Mouse (Mus musculus) midbrain, embryonic 14.5 days (tissue): ENCODE measurements around the gene Zfp771. TPM values are rescaled to one million over a fixed set of nuclear protein-coding genes. Genes with fewer than 3 reads are reported as not detected.

ENCODE experiments used
- ATAC-seq: fragments of 200-750 bp; cut with Nextera tagmentation; 2 replicates; pipeline ENCODE4 v1.8.0; 2017; ENCODE audit warnings: moderate number of reproducible peaks, moderate library complexity; ENCODE audit not compliant: low FRiP score, low TSS enrichment
- DNase-seq: peaks from one replicate; pipeline ENCODE4 v3.0.0-alpha.2; 2015
- H3K27ac ChIP-seq: fragments of 300-500 bp; sonication (generic); replicated peaks from 2 replicates; pipeline ENCODE4 v1.5.1; 2014; ENCODE audit warnings: mild to moderate bottlenecking, low read depth, low read length, moderate library complexity
- H3K27me3 ChIP-seq: fragments of 300-500 bp; sonication (generic); 2 replicates; pipeline ENCODE4 v1.6.1; 2014; ENCODE audit warnings: low read length, control low read depth, mixed read lengths; ENCODE audit not compliant: control insufficient read depth, insufficient read depth
- H3K36me3 ChIP-seq: fragments of 300-500 bp; sonication (generic); 2 replicates; pipeline ENCODE4 v1.6.1; 2014; ENCODE audit warnings: low read length, control low read depth; ENCODE audit not compliant: control insufficient read depth, insufficient read depth
- H3K4me1 ChIP-seq: fragments of 300-500 bp; sonication (generic); 2 replicates; pipeline ENCODE4 v1.6.1; 2014; ENCODE audit warnings: mild to moderate bottlenecking, antibody characterized with exemption, low read length, control low read depth; ENCODE audit not compliant: control insufficient read depth, insufficient read depth
- H3K4me2 ChIP-seq: fragments of 300-500 bp; sonication (generic); 2 replicates; pipeline ENCODE4 v1.6.1; 2014; ENCODE audit warnings: mild to moderate bottlenecking, low read length, moderate library complexity
- H3K4me3 ChIP-seq: fragments of 300-500 bp; sonication (generic); replicated peaks from 2 replicates; pipeline ENCODE4 v1.5.1; 2014; ENCODE audit warnings: low read depth, low read length
- H3K9ac ChIP-seq: fragments of 300-500 bp; sonication (generic); replicated peaks from 2 replicates; pipeline ENCODE4 v1.6.1; 2014; ENCODE audit warnings: mild to moderate bottlenecking, low read length, moderate library complexity
- H3K9me3 ChIP-seq: fragments of 300-500 bp; sonication (generic); 2 replicates; pipeline ENCODE4 v1.6.1; 2016; ENCODE audit warnings: low read length, control low read depth, mixed read lengths; ENCODE audit not compliant: control insufficient read depth
- WGBS: fragments of 180-500 bp; shearing (Covaris S2); extraction: QIAGEN DNeasy Blood & Tissue Kit; methylation state at CpG from one replicate; pipeline ENCODE4 v1.1.7; 2014; 5-methylcytosine and 5-hydroxymethylcytosine counted together
- polyA plus RNA-seq: library from polyadenylated mRNA; unstranded; fragments of >200 nt; fragmentation: Nextera tagmentation; extraction: Ambion mirVana; gene quantifications from 2 replicates; pipeline ENCODE4 v1.2.1, GENCODE M21; 2014

Gene Zfp771
- polyA plus RNA-seq, 1 experiment from 2014 or later = 55.2 TPM

DNA sequence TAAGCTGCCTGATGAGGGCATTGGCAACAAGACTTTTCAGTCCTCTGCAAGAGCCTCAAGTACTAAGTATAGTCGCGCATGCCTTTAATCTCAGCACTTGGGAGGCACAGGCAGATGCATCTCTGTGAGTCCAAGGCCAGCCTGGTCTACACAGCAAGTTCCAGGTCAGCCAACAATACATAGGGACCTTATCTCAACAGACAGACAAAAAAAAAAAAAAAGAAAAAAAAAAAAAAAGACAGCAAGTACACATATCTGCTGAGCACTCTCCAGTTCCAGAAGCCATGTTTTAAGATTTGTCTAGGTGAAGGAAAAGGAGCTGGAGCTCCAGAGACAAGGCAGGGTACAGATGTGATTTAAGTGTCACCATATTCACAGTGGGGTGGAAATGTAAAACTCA is 11.9 kb downstream of the Zfp771 start:
- Histone ChIP-seq H3K9ac (no peak overlapping the region), H3K27me3 (no peaks in the 10 kb centered on the region), H3K4me1 (peaks cover 13% of the 10 kb centered on the region), H3K27ac (no peak overlapping the region), H3K4me3 (no peak overlapping the region), H3K9me3 (no peaks in the 10 kb centered on the region), H3K36me3 (peaks cover 8% of the 10 kb centered on the region; the same call in 1 of the 2 replicates), H3K4me2 (no peak overlapping the region)
- ATAC-seq = no peak
- DNase-seq = no peak
- WGBS = 84% methylated on average over 2 of the region's 2 CpGs

DNA sequence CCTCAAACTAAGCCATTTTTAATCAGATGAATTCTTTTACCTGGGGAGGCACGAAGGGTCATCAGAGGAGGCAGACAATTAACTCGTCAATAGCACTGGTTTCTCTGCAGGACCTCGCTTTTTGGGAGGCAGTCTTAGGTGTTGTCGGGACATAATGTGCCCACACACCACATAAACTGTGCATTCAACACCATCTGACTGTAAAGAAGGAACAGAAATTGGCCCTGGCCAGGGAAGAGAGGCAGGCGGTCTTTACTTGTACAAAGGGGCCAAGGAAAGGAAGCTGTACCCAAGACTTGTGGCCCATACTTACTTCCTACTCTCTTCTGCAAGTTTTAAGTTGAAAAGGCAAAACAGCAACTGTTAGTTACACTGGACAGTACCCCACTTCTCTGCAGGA is 12.4 kb downstream of the Zfp771 start:
- ATAC-seq (no peak), DNase-seq (no peak)
- no peak overlapping the region for H3K9ac ChIP-seq
- H3K4me1 ChIP-seq = peaks cover 15% of the 10 kb centered on the region
- no peak overlapping the region for H3K27ac ChIP-seq
- H3K27me3 ChIP-seq = no peaks in the 10 kb centered on the region
- H3K9me3 ChIP-seq = no peaks in the 10 kb centered on the region
- H3K36me3 ChIP-seq = peaks cover 5% of the 10 kb centered on the region; the same call in 1 of the 2 replicates
- no peak overlapping the region for H3K4me3 ChIP-seq
- H3K4me2 ChIP-seq = no peak overlapping the region
- WGBS = 89% methylated on average over 5 of the region's 5 CpGs

DNA sequence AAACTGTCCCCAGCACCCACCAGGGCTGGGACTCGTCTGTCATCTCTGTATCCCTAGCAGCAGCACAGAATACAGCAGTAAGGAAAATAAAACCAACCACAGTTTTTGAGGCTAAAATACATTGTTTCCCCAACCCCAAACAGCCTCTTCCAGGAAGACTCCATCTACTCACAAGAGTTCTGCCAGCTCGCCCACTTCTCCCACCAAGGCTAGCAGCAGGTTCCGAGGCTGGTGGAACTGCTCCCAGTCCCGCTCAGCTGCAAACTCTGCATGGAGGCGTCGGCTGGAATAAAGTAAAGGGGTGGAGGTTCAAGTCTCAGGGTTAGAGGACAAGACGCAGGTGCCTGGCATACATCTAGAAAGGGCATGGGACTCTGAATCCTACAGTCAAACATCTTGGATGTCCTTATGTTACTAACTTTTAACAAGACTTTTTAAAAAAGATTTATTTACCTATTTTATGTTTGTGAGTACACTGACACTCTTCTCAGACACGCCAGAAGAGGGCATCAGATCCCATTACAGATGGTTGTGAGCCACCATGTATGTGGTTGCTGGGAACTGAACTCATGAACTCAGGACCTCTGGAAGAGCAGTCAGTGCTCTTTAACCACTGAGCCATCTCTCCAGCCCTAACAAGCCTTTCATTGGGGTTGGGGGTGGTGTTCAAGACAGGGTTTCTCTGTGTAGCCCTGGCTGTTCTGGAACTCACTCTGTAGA is 15.3 kb downstream of the Zfp771 start:
- Histone ChIP-seq H3K9me3 (no peaks in the 10 kb centered on the region), H3K9ac (no peak overlapping the region), H3K36me3 (peaks cover 5% of the 10 kb centered on the region; the same call in 1 of the 2 replicates), H3K4me2 (peak overlapping the region; percentile 68), H3K27ac (no peak overlapping the region), H3K27me3 (no peaks in the 10 kb centered on the region), H3K4me1 (peaks cover 15% of the 10 kb centered on the region), H3K4me3 (peak overlapping the region; percentile 56)
- WGBS = 72% methylated on average over 8 of the region's 8 CpGs
- ATAC-seq (no peak), DNase-seq (no peak)

DNA sequence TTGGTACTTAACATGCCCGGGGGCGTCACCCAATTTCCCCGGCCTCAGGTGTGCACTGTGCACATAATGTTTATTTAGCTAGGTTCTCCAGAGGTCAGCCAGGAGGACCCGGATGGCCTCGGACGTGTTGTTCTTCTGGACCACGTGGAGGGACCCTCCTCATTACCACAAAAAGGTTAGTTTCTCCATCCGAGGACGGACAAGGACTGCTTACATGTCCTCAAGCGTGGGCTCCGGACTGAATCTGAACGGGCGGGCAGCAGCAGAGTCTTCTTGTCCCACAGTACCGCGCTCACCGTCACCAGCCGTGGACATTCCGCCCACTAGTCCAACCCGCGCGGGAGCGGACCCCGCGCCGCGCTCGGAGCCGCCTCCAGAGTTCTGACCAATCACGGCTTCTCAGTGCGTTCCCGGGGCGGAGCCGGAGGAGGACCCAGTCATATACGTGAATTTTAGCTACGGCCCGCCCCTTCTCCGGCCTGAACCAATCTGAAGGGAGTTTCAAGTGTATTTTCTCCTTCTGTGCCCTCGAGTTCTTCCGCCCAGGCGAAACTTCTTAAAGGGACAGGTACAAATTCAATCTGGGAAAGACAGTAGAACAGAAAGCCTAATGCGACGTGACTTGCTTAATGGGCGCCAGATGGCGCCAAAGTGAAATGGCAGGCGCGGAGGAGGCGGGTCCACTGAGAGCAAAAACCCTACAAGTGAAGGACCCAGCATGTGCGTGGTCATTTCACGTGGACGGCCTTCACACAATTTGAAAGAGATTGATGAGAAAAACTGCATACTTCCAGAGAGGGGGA is 16.4 kb downstream of the Zfp771 start, which contains the start of gene Dctpp1:
Gene Dctpp1 (minus strand): TSS at position 401 of the 803 bp plus-strand sequence.
- Histone ChIP-seq H3K4me2 (peak within 1 kb of the TSS; percentile 68), H3K27ac (no peak within 1 kb of the TSS), H3K27me3 (no peaks in the 10 kb centered on the region), H3K4me3 (peak within 1 kb of the TSS; percentile 56), H3K9me3 (no peaks in the 10 kb centered on the region), H3K36me3 (peaks cover 5% of the 10 kb centered on the region; the same call in 1 of the 2 replicates), H3K9ac (peak within 1 kb of the TSS; percentile 56), H3K4me1 (peaks cover 7% of the 10 kb centered on the region; the same call in 1 of the 2 replicates)
- ATAC-seq (peak; percentile 98), DNase-seq (peak; percentile 98)
- under 1% methylated on average over 50 of the region's 50 CpGs for WGBS

DNA sequence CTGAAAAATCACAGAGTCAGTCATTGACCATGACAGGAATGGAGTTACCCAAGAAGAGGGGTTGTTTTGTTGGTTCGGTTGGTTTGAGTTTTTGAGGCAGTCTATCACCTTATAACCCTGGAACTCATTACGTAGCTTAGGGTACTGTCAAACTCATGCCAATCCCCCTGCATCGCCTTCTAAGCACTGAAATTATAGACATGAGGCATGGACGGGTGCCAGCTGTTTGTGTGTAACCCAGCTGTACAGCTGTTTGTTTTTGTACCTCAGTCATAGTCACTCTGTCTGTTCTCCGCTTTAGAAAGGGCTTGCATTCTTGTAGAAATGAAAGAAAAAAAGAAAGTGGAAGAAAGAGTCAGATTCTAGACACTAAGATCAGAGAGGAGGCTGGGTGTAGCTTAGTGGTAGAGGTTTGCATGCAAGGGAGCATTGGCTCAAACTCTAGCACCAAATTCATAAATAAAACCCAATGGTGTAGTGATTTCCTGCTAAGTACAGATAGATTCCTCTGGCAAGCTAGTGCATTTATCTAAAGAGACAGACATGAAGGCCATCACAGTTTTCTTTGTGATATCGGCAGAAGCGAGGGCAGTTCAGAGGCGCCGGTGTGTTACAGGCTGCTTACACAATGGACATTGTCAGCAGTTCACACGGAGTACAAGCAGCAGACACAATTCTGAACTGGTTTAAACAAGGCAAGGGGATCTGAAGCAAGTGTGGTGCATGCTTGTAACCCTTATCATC is 18.3 kb downstream of the Zfp771 start:
- 85% methylated on average over 10 of the region's 10 CpGs for WGBS
- Histone ChIP-seq H3K27me3 (no peaks in the 10 kb centered on the region), H3K4me2 (no peak overlapping the region), H3K27ac (no peak overlapping the region), H3K4me1 (peaks cover 7% of the 10 kb centered on the region; the same call in 1 of the 2 replicates), H3K9ac (no peak overlapping the region), H3K36me3 (no peaks in the 10 kb centered on the region), H3K4me3 (no peak overlapping the region), H3K9me3 (no peaks in the 10 kb centered on the region)
- ATAC-seq (no peak), DNase-seq (no peak)

DNA sequence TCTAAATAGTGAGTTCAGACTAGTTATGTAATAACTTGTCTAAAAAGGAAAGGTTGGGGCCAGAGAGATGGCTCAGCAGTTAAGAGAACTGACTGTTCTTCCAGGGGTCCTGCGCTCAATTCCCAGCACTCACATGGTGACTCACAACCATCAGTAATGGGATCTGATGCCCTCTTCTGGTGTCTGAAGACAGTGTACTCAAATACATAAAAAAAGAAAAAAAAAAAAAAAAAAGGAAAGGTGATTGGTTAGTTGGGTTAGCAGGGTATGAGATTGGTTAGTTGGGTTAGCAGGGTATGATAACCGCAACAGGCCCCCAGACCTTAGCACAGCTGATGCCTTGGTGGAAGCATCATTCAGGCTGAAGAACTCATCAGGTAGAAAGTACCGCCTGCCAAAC is 19.5 kb downstream of the Zfp771 start:
- DNase-seq = no peak
- Histone ChIP-seq H3K9ac (no peak overlapping the region), H3K27me3 (no peaks in the 10 kb centered on the region), H3K27ac (no peak overlapping the region), H3K4me3 (no peak overlapping the region), H3K9me3 (peaks cover 2% of the 10 kb centered on the region; the same call in 1 of the 2 replicates), H3K4me2 (no peak overlapping the region), H3K4me1 (peaks cover 7% of the 10 kb centered on the region; the same call in 1 of the 2 replicates), H3K36me3 (no peaks in the 10 kb centered on the region)
- no peak for ATAC-seq
- 92% methylated on average over 3 of the region's 3 CpGs for WGBS

DNA sequence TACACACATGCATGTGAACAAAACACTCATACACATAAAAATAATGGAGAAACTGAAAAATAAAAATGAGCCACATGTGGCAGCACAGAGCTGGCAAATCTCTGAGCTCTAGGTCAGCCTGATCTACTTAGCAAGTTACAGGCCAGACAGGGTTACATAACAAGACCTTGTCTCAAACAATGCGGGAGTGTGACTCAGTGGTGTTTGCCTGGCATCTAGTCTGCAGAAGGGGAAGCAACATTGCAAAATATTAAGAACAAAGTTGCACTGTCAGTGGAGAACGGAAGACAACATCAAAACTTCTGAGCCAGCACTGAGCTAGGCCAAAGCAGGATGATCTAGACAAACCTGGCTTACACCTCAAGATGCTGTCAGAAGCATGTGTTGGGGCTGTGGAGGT is 26.2 kb downstream of the Zfp771 start:
- H3K27me3 ChIP-seq = no peaks in the 10 kb centered on the region

DNA sequence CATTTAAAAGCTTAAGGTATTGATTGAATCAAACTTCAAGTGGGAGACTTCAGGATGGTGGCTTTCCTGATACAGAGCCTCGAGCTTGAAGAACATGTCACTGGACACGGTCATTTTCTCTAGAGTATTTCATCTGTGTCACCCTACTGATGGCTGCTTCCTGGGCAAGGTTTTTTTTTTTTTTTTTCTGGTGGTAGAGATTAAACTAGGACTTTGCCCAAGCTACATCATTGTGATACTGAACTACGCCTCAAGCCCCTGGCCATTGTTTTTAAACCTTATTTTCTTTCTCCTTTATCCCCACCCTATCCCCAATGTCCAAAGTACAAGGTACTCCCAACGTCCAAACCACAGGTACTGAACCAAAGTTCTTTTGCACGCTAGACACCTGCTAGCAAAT is 26.6 kb downstream of the Zfp771 start:
- peaks cover 4% of the 10 kb centered on the region; the same call in 1 of the 2 replicates for H3K9me3 ChIP-seq
- H3K4me2 ChIP-seq = no peak overlapping the region
- H3K27me3 ChIP-seq = no peaks in the 10 kb centered on the region
- H3K9ac ChIP-seq = no peak overlapping the region
- H3K27ac ChIP-seq = no peak overlapping the region
- DNase-seq (no peak), ATAC-seq (no peak)
- H3K4me3 ChIP-seq = no peak overlapping the region
- H3K36me3 ChIP-seq = peaks cover 18% of the 10 kb centered on the region
- WGBS = 97% methylated on average over 5 of the region's 5 CpGs
- H3K4me1 ChIP-seq = peaks cover 11% of the 10 kb centered on the region

More for the DNA sequence above, 26.2 kb downstream of the Zfp771 start:
- H3K4me1 ChIP-seq = peaks cover 11% of the 10 kb centered on the region
- ATAC-seq (no peak), DNase-seq (no peak)
- H3K9ac ChIP-seq = no peak overlapping the region
- no peak overlapping the region for H3K4me2 ChIP-seq
- no peak overlapping the region for H3K27ac ChIP-seq
- H3K9me3 ChIP-seq = peaks cover 4% of the 10 kb centered on the region; the same call in 1 of the 2 replicates
- WGBS = 96% methylated on average over 2 of the region's 2 CpGs
- peaks cover 18% of the 10 kb centered on the region for H3K36me3 ChIP-seq
- no peak overlapping the region for H3K4me3 ChIP-seq
